Mouse (Mus musculus): ENCODE measurements around the gene Ap1s1. TPM values are rescaled to one million over a fixed set of nuclear protein-coding genes. Genes with fewer than 3 reads are reported as not detected.
A peak's percentile ranks its signal among the peaks of the same experiment; 100 is the strongest.

Gene Ap1s1
- polyA plus RNA-seq, 1 experiment from 2014 or later, result 214 TPM

DNA sequence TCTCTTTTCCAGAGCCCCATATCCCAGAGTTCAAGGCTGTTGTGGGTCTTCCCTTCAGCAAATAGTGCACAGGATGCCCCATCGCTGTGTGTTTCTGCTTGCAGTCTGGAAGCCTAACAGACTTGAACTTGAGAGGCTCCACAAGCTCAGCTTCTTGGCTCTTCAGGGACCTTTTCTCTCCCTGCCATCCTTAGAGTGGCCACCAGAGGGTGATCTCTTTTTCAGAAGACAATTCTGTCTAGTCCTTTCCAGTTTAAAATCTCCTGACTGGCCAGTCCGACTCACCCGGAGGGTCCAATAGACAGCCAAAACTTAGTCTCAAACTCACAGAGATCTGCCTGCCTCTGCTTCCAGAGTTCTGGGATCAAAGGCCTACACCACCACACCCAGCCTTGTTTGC is 35.9 kb downstream of the Ap1s1 start:
- Histone ChIP-seq H3K4me1 (no peaks in the 10 kb centered on the region), H3K4me2 (replicated peaks) (no peak overlapping the region), H3K36me3 (no peaks in the 10 kb centered on the region), H3K27me3 (0 out of 2 replicates have a peak, but pooled peaks cover 3% of the 10 kb centered on the region), H3K9ac (replicated peaks) (no peak overlapping the region), H3K4me3 (no peak overlapping the region), H3K9me3 (0 out of 2 replicates have a peak, but pooled peaks cover 2% of the 10 kb centered on the region), H3K27ac (replicated peaks) (no peak overlapping the region)
- ATAC-seq (ENCODE audit: low FRiP score, low read depth), result no peak
- WGBS, result 43% methylated on average over 3 of the region's 3 CpGs

GRCm38 (mm10) chr5:137007276-137007675 is 38.7 kb downstream of the Ap1s1 start:
- Histone ChIP-seq H3K4me3 (no peak overlapping the region), H3K9ac (replicated peaks) (no peak overlapping the region), H3K36me3 (no peaks in the 10 kb centered on the region), H3K27ac (replicated peaks) (no peak overlapping the region), H3K27me3 (0 out of 2 replicates have a peak, but pooled peaks cover 3% of the 10 kb centered on the region), H3K9me3 (no peaks in the 10 kb centered on the region), H3K4me2 (replicated peaks) (no peak overlapping the region), H3K4me1 (no peaks in the 10 kb centered on the region)
- no peak for ATAC-seq (ENCODE audit: low FRiP score, low read depth)
- WGBS, result 70% methylated on average over 8 of the region's 8 CpGs

- Histone ChIP-seq H3K27ac (replicated peaks) (no peak overlapping the region), H3K4me2 (replicated peaks) (no peak overlapping the region), H3K4me3 (no peak overlapping the region), H3K9me3 (no peaks in the 10 kb centered on the region), H3K36me3 (peaks cover 7% of the 10 kb centered on the region), H3K9ac (replicated peaks) (no peak overlapping the region), H3K27me3 (no peaks in the 10 kb centered on the region), H3K4me1 (no peaks in the 10 kb centered on the region)
- WGBS, result 72% methylated on average over 2 of the region's 2 CpGs
- no peak for ATAC-seq (ENCODE audit: low FRiP score, low read depth)
These were observed 45.3 kb downstream of the Ap1s1 start for GRCm38 (mm10) chr5:137000612-137001011.

- H3K4me1 ChIP-seq, result no peaks in the 10 kb centered on the region
- H3K9me3 ChIP-seq, result no peaks in the 10 kb centered on the region
- H3K9ac ChIP-seq (replicated peaks), result no peak overlapping the region
- no peak overlapping the region for H3K4me3 ChIP-seq
- H3K27me3 ChIP-seq, result no peaks in the 10 kb centered on the region
- 54% methylated on average over 5 of the region's 5 CpGs for WGBS
- H3K36me3 ChIP-seq, result peaks cover 19% of the 10 kb centered on the region
- ATAC-seq (ENCODE audit: low FRiP score, low read depth), result no peak
- H3K4me2 ChIP-seq (replicated peaks), result no peak overlapping the region
- no peak overlapping the region for H3K27ac ChIP-seq (replicated peaks)
These were observed 46.5 kb downstream of the Ap1s1 start for GRCm38 (mm10) chr5:136999449-136999848.

DNA sequence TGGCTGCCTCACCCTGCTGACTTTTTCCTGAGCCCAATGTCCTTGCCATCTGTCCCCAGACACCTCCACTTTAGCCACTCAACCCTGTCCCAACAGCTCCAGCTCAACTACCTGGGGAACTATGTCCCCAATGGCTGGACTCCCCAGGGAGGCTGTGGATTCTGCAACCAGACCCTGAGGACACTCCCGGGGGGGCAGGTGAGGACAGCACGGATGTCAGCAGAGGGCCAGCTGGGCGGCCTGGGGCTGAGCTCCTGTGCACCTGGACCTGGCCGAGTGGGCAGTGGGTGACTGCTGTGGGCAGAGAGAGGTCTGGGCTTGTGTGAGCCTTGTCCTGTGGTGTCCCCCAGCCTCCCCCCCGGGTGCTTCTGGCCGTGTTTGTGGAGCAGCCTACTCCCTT is 56.1 kb downstream of the Ap1s1 start:
- Histone ChIP-seq H3K27ac (replicated peaks) (no peak overlapping the region), H3K27me3 (no peaks in the 10 kb centered on the region), H3K9me3 (no peaks in the 10 kb centered on the region), H3K36me3 (peaks cover 62% of the 10 kb centered on the region), H3K4me1 (peaks cover 18% of the 10 kb centered on the region), H3K4me3 (no peak overlapping the region), H3K4me2 (replicated peaks) (no peak overlapping the region), H3K9ac (replicated peaks) (no peak overlapping the region)
- ATAC-seq (ENCODE audit: low FRiP score, low read depth), result no peak
- WGBS, result 93% methylated on average over 6 of the region's 6 CpGs

DNA sequence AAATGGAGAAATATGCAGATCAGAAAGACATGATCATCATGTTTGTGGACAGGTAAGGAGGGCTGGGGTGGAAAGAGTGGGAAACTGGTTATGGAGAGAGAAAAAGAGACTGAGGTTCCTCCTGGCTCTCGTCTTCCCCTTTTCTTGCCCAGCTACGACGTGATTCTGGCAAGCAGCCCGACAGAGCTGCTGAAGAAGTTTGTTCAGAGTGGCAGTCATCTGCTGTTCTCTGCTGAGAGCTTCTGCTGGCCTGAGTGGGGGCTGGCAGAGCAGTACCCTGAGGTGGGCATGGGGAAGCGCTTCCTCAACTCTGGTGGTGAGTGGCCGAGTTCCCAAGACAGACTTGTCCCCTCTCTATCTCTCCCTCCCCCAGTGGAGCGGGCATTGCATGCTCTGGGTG is 57.5 kb downstream of the Ap1s1 start:
- H3K27me3 ChIP-seq, result no peaks in the 10 kb centered on the region
- H3K27ac ChIP-seq (replicated peaks), result no peak overlapping the region
- no peaks in the 10 kb centered on the region for H3K9me3 ChIP-seq
- peaks cover 51% of the 10 kb centered on the region for H3K36me3 ChIP-seq
- H3K4me2 ChIP-seq (replicated peaks), result peak overlapping the region; percentile 91
- H3K4me1 ChIP-seq, result peaks cover 18% of the 10 kb centered on the region
- H3K4me3 ChIP-seq, result peak overlapping the region; percentile 92
- WGBS, result 75% methylated on average over 7 of the region's 7 CpGs
- no peak for ATAC-seq (ENCODE audit: low FRiP score, low read depth)
- peak overlapping the region; percentile 93 for H3K9ac ChIP-seq (replicated peaks)

GRCm38 (mm10) chr5:136987934-136988271 is 58.0 kb downstream of the Ap1s1 start, which contains the start of gene Znhit1:
Gene Znhit1, minus strand, starts transcription at chr5:136988021.
- peak within 1 kb of the TSS; percentile 96 for H3K27ac ChIP-seq (replicated peaks)
- 8% methylated on average over 12 of the region's 12 CpGs for WGBS
- ATAC-seq (ENCODE audit: low FRiP score, low read depth), result no peak
- H3K36me3 ChIP-seq, result peaks cover 46% of the 10 kb centered on the region
- peak within 1 kb of the TSS; percentile 91 for H3K4me2 ChIP-seq (replicated peaks)
- peak within 1 kb of the TSS; percentile 92 for H3K4me3 ChIP-seq
- no peaks in the 10 kb centered on the region for H3K9me3 ChIP-seq
- H3K27me3 ChIP-seq, result no peaks in the 10 kb centered on the region
- H3K4me1 ChIP-seq, result peaks cover 18% of the 10 kb centered on the region
- H3K9ac ChIP-seq (replicated peaks), result peak within 1 kb of the TSS; percentile 93

GRCm38 (mm10) chr5:136987138-136987933 is 58.6 kb downstream of the Ap1s1 start:
- ATAC-seq (ENCODE audit: low FRiP score, low read depth), result peak; percentile 67
- under 1% methylated on average over 67 of the region's 67 CpGs for WGBS

GRCm38 (mm10) chr5:136986695-136987137 is 59.2 kb downstream of the Ap1s1 start, which contains the start of gene Plod3:
Gene Plod3, plus strand, starts transcription at chr5:136987019.
- Histone ChIP-seq H3K27ac (replicated peaks) (peak within 1 kb of the TSS; percentile 96), H3K36me3 (peaks cover 42% of the 10 kb centered on the region), H3K9me3 (no peaks in the 10 kb centered on the region), H3K4me1 (peaks cover 18% of the 10 kb centered on the region), H3K27me3 (no peaks in the 10 kb centered on the region), H3K9ac (replicated peaks) (peak within 1 kb of the TSS; percentile 93), H3K4me3 (peak within 1 kb of the TSS; percentile 92), H3K4me2 (replicated peaks) (peak within 1 kb of the TSS; percentile 91)
- under 1% methylated on average over 26 of the region's 26 CpGs for WGBS
- ATAC-seq (ENCODE audit: low FRiP score, low read depth), result peak; percentile 89

More at GRCm38 (mm10) chr5:136987138-136987933, 58.6 kb downstream of the Ap1s1 start:
- Histone ChIP-seq H3K36me3 (peaks cover 42% of the 10 kb centered on the region), H3K27ac (replicated peaks) (peak overlapping the region; percentile 96), H3K4me1 (peaks cover 18% of the 10 kb centered on the region), H3K9ac (replicated peaks) (peak overlapping the region; percentile 93), H3K9me3 (no peaks in the 10 kb centered on the region), H3K4me3 (peak overlapping the region; percentile 92), H3K4me2 (replicated peaks) (peak overlapping the region; percentile 91), H3K27me3 (no peaks in the 10 kb centered on the region)

MicroRNAs encoded within 50 kb of the gene (microRNA counts, 519-probe panel; counts per million panel counts)
- microRNA mmu-miR-702, result not detected

Small RNA genes lying within 50 kb of the gene (microRNA-seq; reads per million reads assigned to microRNA genes)
- gene Mir702, result 160 reads per million, percentile 58 among the genes with 10 or more reads in this experiment

Other genes starting within 250 kb of the Ap1s1 start
- 48.0 and 70.8 TPM in 2 replicates for gene Col26a1, start 162.9 kb downstream of the Ap1s1 start, polyA plus RNA-seq (2016; fragmentation: Nextera tagmentation; extraction: Ambion mirVana)
- gene Ift22, start 138.0 kb downstream of the Ap1s1 start, polyA plus RNA-seq (2016; fragmentation: Nextera tagmentation; extraction: Ambion mirVana), result 112 and 113 TPM in 2 replicates
- gene Fis1, start 92.9 kb downstream of the Ap1s1 start, polyA plus RNA-seq (2016; fragmentation: Nextera tagmentation; extraction: Ambion mirVana), result 314 and 323 TPM in 2 replicates
- gene Cldn15, start 79.5 kb downstream of the Ap1s1 start, polyA plus RNA-seq (2016; fragmentation: Nextera tagmentation; extraction: Ambion mirVana), result 0.19 TPM in 1 of 2 replicates, not detected in the other
- 39.0 and 40.7 TPM in 2 replicates for gene Plod3, start 59.1 kb downstream of the Ap1s1 start, polyA plus RNA-seq (2016; fragmentation: Nextera tagmentation; extraction: Ambion mirVana)
- gene Znhit1, start 58.1 kb downstream of the Ap1s1 start, polyA plus RNA-seq (2016; fragmentation: Nextera tagmentation; extraction: Ambion mirVana), result 92.8 and 102 TPM in 2 replicates
- gene Vgf, start 19.7 kb downstream of the Ap1s1 start, polyA plus RNA-seq (2016; fragmentation: Nextera tagmentation; extraction: Ambion mirVana), result 0.85 and 0.91 TPM in 2 replicates
- 0.23 TPM in 1 of 2 replicates, not detected in the other for gene Serpine1, start 26.1 kb upstream of the Ap1s1 start, polyA plus RNA-seq (2016; fragmentation: Nextera tagmentation; extraction: Ambion mirVana)
- gene Trim56, start 70.1 kb upstream of the Ap1s1 start, polyA plus RNA-seq (2016; fragmentation: Nextera tagmentation; extraction: Ambion mirVana), result 5.3 and 5.5 TPM in 2 replicates
- not detected in 2 replicates for gene Muc3, start 103.2 kb upstream of the Ap1s1 start, polyA plus RNA-seq (2016; fragmentation: Nextera tagmentation; extraction: Ambion mirVana)
- gene Muc3a, start 166.3 kb upstream of the Ap1s1 start, polyA plus RNA-seq (2016; fragmentation: Nextera tagmentation; extraction: Ambion mirVana), result 0.09 TPM in 1 of 2 replicates, not detected in the other
- gene Ache, start 241.4 kb upstream of the Ap1s1 start, polyA plus RNA-seq (2016; fragmentation: Nextera tagmentation; extraction: Ambion mirVana), result 5.0 and 5.3 TPM in 2 replicates
- gene Ufsp1, start 248.5 kb upstream of the Ap1s1 start, polyA plus RNA-seq (2016; fragmentation: Nextera tagmentation; extraction: Ambion mirVana), result 7.9 and 8.0 TPM in 2 replicates